Mouse (Mus musculus) liver, embryonic 16.5 days (tissue): ENCODE results near the gene Slc25a11. TPM values are rescaled to one million over a fixed set of nuclear protein-coding genes. Genes with fewer than 3 reads are reported as not detected.
A peak's percentile ranks its signal among the peaks of the same experiment; 100 is the strongest.

Experiments used
- ATAC-seq: fragments of 200-750 bp; cut with Nextera tagmentation; 2 replicates; pipeline ENCODE4 v1.8.0; 2017; ENCODE audit warnings: low read depth, mild to moderate bottlenecking, moderate number of reproducible peaks, moderate library complexity
- H3K27ac ChIP-seq: fragments of 300-500 bp; sonication (generic); 2 replicates; pipeline ENCODE4 v1.5.1; 2014; ENCODE audit warnings: mild to moderate bottlenecking, low read length
- H3K27me3 ChIP-seq: fragments of 300-500 bp; sonication (generic); 2 replicates; pipeline ENCODE4 v1.6.1; 2014; ENCODE audit warnings: low read depth, low read length, mixed read lengths; ENCODE audit not compliant: control insufficient read depth, insufficient read depth
- H3K36me3 ChIP-seq: fragments of 300-500 bp; sonication (generic); 2 replicates; pipeline ENCODE4 v1.6.1; 2014; ENCODE audit warnings: mild to moderate bottlenecking; ENCODE audit not compliant: control insufficient read depth, insufficient read depth
- H3K4me1 ChIP-seq: fragments of 300-500 bp; sonication (generic); 2 replicates; pipeline ENCODE4 v1.6.1; 2014; ENCODE audit warnings: low read depth, low read length, mixed read lengths; ENCODE audit not compliant: control insufficient read depth
- H3K4me2 ChIP-seq: fragments of 300-500 bp; sonication (generic); 2 replicates; pipeline ENCODE4 v1.6.1; 2014; ENCODE audit warnings: low read depth, low read length, mixed read lengths
- H3K4me3 ChIP-seq: fragments of 300-500 bp; sonication (generic); 2 replicates; pipeline ENCODE4 v1.5.1; 2014; ENCODE audit warnings: low read depth, mild to moderate bottlenecking, low read length
- H3K9ac ChIP-seq: fragments of 300-500 bp; sonication (generic); 2 replicates; pipeline ENCODE4 v1.6.1; 2014; ENCODE audit warnings: low read depth, low read length
- H3K9me3 ChIP-seq: fragments of 300-500 bp; sonication (generic); replicated peaks from 2 replicates; pipeline ENCODE4 v1.6.1; 2016; ENCODE audit warnings: low read length; ENCODE audit not compliant: control insufficient read depth
- WGBS: fragments of 180-500 bp; shearing (Covaris S2); extraction: QIAGEN DNeasy Blood & Tissue Kit; methylation state at CpG from one replicate; pipeline ENCODE4 v1.1.7; 2014; ENCODE audit not compliant: insufficient replicate concordance; 5-methylcytosine and 5-hydroxymethylcytosine counted together
- polyA plus RNA-seq: library from polyadenylated mRNA; unstranded; fragments of >200 nt; fragmentation: Nextera tagmentation; extraction: Ambion mirVana; gene quantifications from 2 replicates; pipeline ENCODE4 v1.2.1, GENCODE M21; 2015

The Slc25a11 gene
- polyA plus RNA-seq, 1 experiment from 2014 or later: 79.2 TPM

- H3K9ac ChIP-seq: peak overlapping the region; percentile 84
- peak overlapping the region; percentile 98 for H3K4me2 ChIP-seq
- H3K9me3 ChIP-seq: no peaks in the 10 kb centered on the region
- peak overlapping the region; percentile 81 for H3K4me3 ChIP-seq
- WGBS: 1% methylated on average over 31 of the region's 31 CpGs
- H3K4me1 ChIP-seq: peaks cover 27% of the 10 kb centered on the region
- ATAC-seq: peak; percentile 1; the same call in 1 of the 2 replicates
- H3K27me3 ChIP-seq: no peaks in the 10 kb centered on the region
- H3K36me3 ChIP-seq: 0 out of 2 replicates have a peak, but pooled peaks cover 2% of the 10 kb centered on the region
- H3K27ac ChIP-seq: peak overlapping the region; percentile 98
Observed at GRCm38 (mm10) chr11:70669582-70670345, 22.5 kb upstream of the Slc25a11 start.

GRCm38 (mm10) chr11:70668771-70669505, 21.7 kb upstream of the Slc25a11 start, which contains the start of gene Spag7:
Spag7 (minus strand) TSS chr11:70669416.
- Histone ChIP-seq H3K9ac (peak within 1 kb of the TSS; percentile 84), H3K4me1 (peaks cover 27% of the 10 kb centered on the region), H3K9me3 (no peaks in the 10 kb centered on the region), H3K27ac (peak within 1 kb of the TSS; percentile 98), H3K27me3 (no peaks in the 10 kb centered on the region), H3K4me3 (peak within 1 kb of the TSS; percentile 81), H3K36me3 (peaks cover 10% of the 10 kb centered on the region), H3K4me2 (peak within 1 kb of the TSS; percentile 98)
- under 1% methylated on average over 44 of the region's 44 CpGs for WGBS
- ATAC-seq: peak; percentile 91

- peak; percentile 49 for ATAC-seq
- Histone ChIP-seq H3K9ac (peak overlapping the region; percentile 57), H3K27me3 (no peaks in the 10 kb centered on the region), H3K27ac (peak overlapping the region; percentile 95), H3K4me1 (peaks cover 27% of the 10 kb centered on the region), H3K9me3 (no peaks in the 10 kb centered on the region), H3K4me3 (peak overlapping the region; percentile 81), H3K36me3 (peaks cover 14% of the 10 kb centered on the region), H3K4me2 (peak overlapping the region; percentile 98)
- WGBS: under 1% methylated on average over 15 of the region's 15 CpGs
Observed at GRCm38 (mm10) chr11:70668335-70668770, 21.1 kb upstream of the Slc25a11 start.

GRCm38 (mm10) chr11:70667271-70668150, 20.2 kb upstream of the Slc25a11 start:
- peak overlapping the region; percentile 57 for H3K9ac ChIP-seq
- no peak for ATAC-seq
- 63% methylated on average over 14 of the region's 14 CpGs for WGBS
- peaks cover 20% of the 10 kb centered on the region for H3K36me3 ChIP-seq
- peak overlapping the region; percentile 95 for H3K27ac ChIP-seq
- no peaks in the 10 kb centered on the region for H3K9me3 ChIP-seq
- H3K4me1 ChIP-seq: peaks cover 27% of the 10 kb centered on the region
- H3K27me3 ChIP-seq: no peaks in the 10 kb centered on the region
- H3K4me3 ChIP-seq: peak overlapping the region; percentile 81
- peak overlapping the region; percentile 98 for H3K4me2 ChIP-seq

- Histone ChIP-seq H3K27me3 (no peaks in the 10 kb centered on the region), H3K9me3 (no peaks in the 10 kb centered on the region), H3K9ac (no peak overlapping the region), H3K27ac (no peak overlapping the region), H3K4me3 (no peak overlapping the region), H3K36me3 (peaks cover 24% of the 10 kb centered on the region), H3K4me2 (0 out of 2 replicates have a peak overlapping the region, but pooled peaks have one; percentile 98), H3K4me1 (peaks cover 22% of the 10 kb centered on the region)
- ATAC-seq: no peak
- WGBS: 80% methylated on average over 8 of the region's 8 CpGs
Observed at GRCm38 (mm10) chr11:70666687-70667086, 19.4 kb upstream of the Slc25a11 start.

- no peak overlapping the region for H3K4me3 ChIP-seq
- no peak overlapping the region for H3K27ac ChIP-seq
- peaks cover 13% of the 10 kb centered on the region for H3K4me1 ChIP-seq
- no peak overlapping the region for H3K9ac ChIP-seq
- no peak overlapping the region for H3K4me2 ChIP-seq
- peaks cover 24% of the 10 kb centered on the region for H3K36me3 ChIP-seq
- 83% methylated on average over 9 of the region's 9 CpGs for WGBS
- H3K27me3 ChIP-seq: no peaks in the 10 kb centered on the region
- no peak for ATAC-seq
- no peaks in the 10 kb centered on the region for H3K9me3 ChIP-seq
Observed at GRCm38 (mm10) chr11:70664741-70665140, 17.5 kb upstream of the Slc25a11 start.

- H3K36me3 ChIP-seq: peaks cover 24% of the 10 kb centered on the region
- WGBS: 81% methylated on average over 6 of the region's 6 CpGs
- no peak overlapping the region for H3K9ac ChIP-seq
- H3K9me3 ChIP-seq: no peaks in the 10 kb centered on the region
- H3K27ac ChIP-seq: no peak overlapping the region
- H3K4me1 ChIP-seq: peaks cover 13% of the 10 kb centered on the region
- ATAC-seq: no peak
- no peaks in the 10 kb centered on the region for H3K27me3 ChIP-seq
- H3K4me2 ChIP-seq: no peak overlapping the region
- no peak overlapping the region for H3K4me3 ChIP-seq
Observed at GRCm38 (mm10) chr11:70663957-70664356, 16.7 kb upstream of the Slc25a11 start.

GRCm38 (mm10) chr11:70663101-70663500, 15.8 kb upstream of the Slc25a11 start:
- ATAC-seq: no peak
- Histone ChIP-seq H3K4me3 (no peak overlapping the region), H3K9ac (no peak overlapping the region), H3K9me3 (no peaks in the 10 kb centered on the region), H3K4me2 (no peak overlapping the region), H3K27ac (no peak overlapping the region), H3K4me1 (peaks cover 10% of the 10 kb centered on the region), H3K27me3 (no peaks in the 10 kb centered on the region), H3K36me3 (peaks cover 24% of the 10 kb centered on the region)
- 83% methylated on average over 8 of the region's 8 CpGs for WGBS
